Mouse (Mus musculus): ENCODE measurements around the gene Ncbp3. TPM values are rescaled to one million over a fixed set of nuclear protein-coding genes. Genes with fewer than 3 reads are reported as not detected.

The Ncbp3 gene
- 3.5 TPM for polyA plus RNA-seq (2012; fragmentation: generic; extraction: Trizol)

DNA sequence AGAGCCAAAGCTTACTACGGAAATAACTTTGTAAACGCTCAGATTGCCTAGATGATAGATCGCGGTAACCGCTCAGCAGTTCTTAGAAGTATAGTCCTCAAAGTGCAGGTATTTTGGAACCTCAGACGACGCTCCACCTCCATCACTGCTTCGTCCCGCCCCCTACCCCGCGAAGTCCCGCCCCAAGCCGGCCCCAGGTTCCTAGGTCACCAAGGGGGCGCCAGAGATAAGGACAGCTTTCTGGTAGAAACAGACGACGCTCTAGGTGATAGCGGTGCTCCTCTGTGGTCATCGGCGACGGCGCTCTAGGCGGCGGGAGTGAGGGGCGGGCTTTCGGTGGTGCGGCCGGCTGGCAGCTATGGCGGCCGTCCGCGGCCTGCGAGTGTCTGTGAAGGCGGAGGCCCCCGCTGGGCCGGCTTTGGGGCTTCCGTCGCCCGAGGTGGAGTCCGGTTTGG is at the start of gene Ncbp3:
Ncbp3 (plus strand) TSS at position 242 of the 455 bp plus-strand sequence.
- TF ChIP-seq POLR2AphosphoS2 (IDR thresholded peaks at IDR 0.05; ENCODE audit: insufficient read length, low read depth) (peak; percentile 77), E2F4 (IDR thresholded peaks at IDR 0.05; ENCODE audit: insufficient read depth) (peak; percentile 59), TCF12 (IDR thresholded peaks at IDR 0.05; ENCODE audit: insufficient read depth, poor library complexity, severe bottlenecking) (no peak), REST (IDR thresholded peaks at IDR 0.05; ENCODE audit: insufficient read depth, insufficient read length) (no peak), MYOG (IDR thresholded peaks at IDR 0.05; ENCODE audit: control insufficient read depth in 1 of 3, insufficient read depth in 1 of 3, insufficient read length in 2 of 3, low read depth in 2 of 3) (peak in 2 of 3 experiments; percentile 28 to 70), USF1 (IDR thresholded peaks at IDR 0.05; ENCODE audit: low read depth) (no peak), POLR2A (IDR thresholded peaks at IDR 0.05; ENCODE audit: insufficient read length, low read depth) (peak; percentile 83)
- H3K36me3 ChIP-seq (ENCODE audit: control insufficient read depth, insufficient read depth), result peaks cover 11% of the 10 kb centered on the region
- H3K4me2 ChIP-seq (ENCODE audit: low read depth), result peak within 1 kb of the TSS; percentile 93
- peak within 1 kb of the TSS; percentile 67 for H3ac ChIP-seq (ENCODE audit: control insufficient read depth, insufficient read length)
- H3K79me2 ChIP-seq (ENCODE audit: control insufficient read depth, insufficient read depth), result peaks cover 28% of the 10 kb centered on the region
- no peaks in the 10 kb centered on the region for H3K27me3 ChIP-seq (ENCODE audit: control insufficient read depth, insufficient read depth, insufficient read length)
- H3K4me3 ChIP-seq, result peak within 1 kb of the TSS; percentile 74

DNA sequence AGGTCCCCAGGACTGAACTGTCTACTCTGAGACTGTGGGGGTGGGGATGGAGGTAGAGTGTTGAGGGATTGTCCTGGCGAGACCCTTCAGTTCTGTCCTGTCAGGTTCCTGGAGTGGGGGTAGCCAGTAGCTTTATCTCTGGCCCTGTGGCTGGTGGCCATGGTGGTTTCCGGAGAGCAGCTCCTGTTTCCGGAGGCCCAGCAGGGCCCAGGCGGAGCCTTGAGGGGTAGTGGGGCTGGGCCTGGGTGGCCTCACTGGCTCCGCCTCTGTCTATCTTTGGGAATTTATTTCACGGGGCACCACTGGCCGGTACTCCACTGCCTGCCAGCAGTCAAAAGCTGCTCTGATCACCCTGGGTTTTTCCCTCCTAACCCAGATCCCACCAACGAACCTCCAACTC is 48.8 kb upstream of the Ncbp3 start, which contains the start of gene P2rx1:
P2rx1 (plus strand) TSS at position 333 of the 400 bp plus-strand sequence.
- Histone ChIP-seq H3K4me2 (ENCODE audit: low read depth) (no peak within 1 kb of the TSS), H3K79me2 (ENCODE audit: control insufficient read depth, insufficient read depth) (no peaks in the 10 kb centered on the region), H3K36me3 (ENCODE audit: control insufficient read depth, insufficient read depth) (no peaks in the 10 kb centered on the region), H3K4me3 (no peak within 1 kb of the TSS), H3ac (ENCODE audit: control insufficient read depth, insufficient read length) (no peak within 1 kb of the TSS), H3K27me3 (ENCODE audit: control insufficient read depth, insufficient read depth, insufficient read length) (no peaks in the 10 kb centered on the region)
- TF ChIP-seq POLR2A (IDR thresholded peaks at IDR 0.05; ENCODE audit: insufficient read length, low read depth) (no peak), MYOD1 (IDR thresholded peaks at IDR 0.05; ENCODE audit: control insufficient read depth in 1 of 3, insufficient read length in 2 of 3, low read depth in 2 of 3) (no peak), MYOG (IDR thresholded peaks at IDR 0.05; ENCODE audit: control insufficient read depth in 1 of 3, insufficient read depth in 1 of 3, insufficient read length in 2 of 3, low read depth in 2 of 3) (no peak), TCF12 (IDR thresholded peaks at IDR 0.05; ENCODE audit: insufficient read depth, poor library complexity, severe bottlenecking) (no peak), SRF (IDR thresholded peaks at IDR 0.05; ENCODE audit: control insufficient read depth, insufficient read length, low read depth) (no peak), CEBPB (IDR thresholded peaks at IDR 0.05; ENCODE audit: insufficient read depth, poor library complexity, severe bottlenecking) (no peak), REST (IDR thresholded peaks at IDR 0.05; ENCODE audit: insufficient read depth, insufficient read length) (no peak)

DNA sequence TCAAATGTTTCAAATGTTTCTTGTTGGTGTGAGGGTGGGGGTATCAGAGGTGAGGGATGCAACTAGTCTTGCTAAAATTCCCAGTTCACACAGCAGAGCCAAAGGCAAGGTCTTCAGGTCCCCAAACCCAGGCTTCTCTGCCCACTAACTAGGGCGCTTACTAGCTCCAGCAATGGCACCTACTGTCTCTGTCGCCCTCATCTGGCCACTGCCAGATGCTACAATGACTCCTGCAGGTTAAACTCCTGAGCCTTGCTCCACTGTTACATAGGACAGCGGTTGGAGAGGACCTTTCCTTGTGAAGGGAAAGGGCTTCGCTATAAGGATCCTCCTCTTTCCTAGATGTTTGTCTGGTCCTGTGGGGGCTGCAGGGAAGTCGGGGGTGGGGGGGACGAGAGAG is 46.6 kb upstream of the Ncbp3 start:
- no peaks in the 10 kb centered on the region for H3K79me2 ChIP-seq (ENCODE audit: control insufficient read depth, insufficient read depth)
- TF ChIP-seq USF1 (IDR thresholded peaks at IDR 0.05; ENCODE audit: low read depth), result no peak
- no peak for TF ChIP-seq TCF3 (IDR thresholded peaks at IDR 0.05; ENCODE audit: insufficient read length, low read depth)
- TF ChIP-seq SRF (IDR thresholded peaks at IDR 0.05; ENCODE audit: control insufficient read depth, insufficient read length, low read depth), result no peak
- TF ChIP-seq MYOD1 (IDR thresholded peaks at IDR 0.05; ENCODE audit: control insufficient read depth in 1 of 3, insufficient read length in 2 of 3, low read depth in 2 of 3), result no peak
- TF ChIP-seq POLR2AphosphoS2 (IDR thresholded peaks at IDR 0.05; ENCODE audit: insufficient read length, low read depth), result no peak
- TF ChIP-seq CEBPB (IDR thresholded peaks at IDR 0.05; ENCODE audit: insufficient read depth, poor library complexity, severe bottlenecking), result no peak
- TF ChIP-seq MYOG (IDR thresholded peaks at IDR 0.05; ENCODE audit: control insufficient read depth in 1 of 3, insufficient read depth in 1 of 3, insufficient read length in 2 of 3, low read depth in 2 of 3), result no peak
- TF ChIP-seq MAX (IDR thresholded peaks at IDR 0.05; ENCODE audit: low read depth), result no peak
- no peak for TF ChIP-seq TCF12 (IDR thresholded peaks at IDR 0.05; ENCODE audit: insufficient read depth, poor library complexity, severe bottlenecking)
- no peak for TF ChIP-seq POLR2A (IDR thresholded peaks at IDR 0.05; ENCODE audit: insufficient read length, low read depth)
- TF ChIP-seq REST (IDR thresholded peaks at IDR 0.05; ENCODE audit: insufficient read depth, insufficient read length), result no peak
- TF ChIP-seq E2F4 (IDR thresholded peaks at IDR 0.05; ENCODE audit: insufficient read depth), result no peak

DNA sequence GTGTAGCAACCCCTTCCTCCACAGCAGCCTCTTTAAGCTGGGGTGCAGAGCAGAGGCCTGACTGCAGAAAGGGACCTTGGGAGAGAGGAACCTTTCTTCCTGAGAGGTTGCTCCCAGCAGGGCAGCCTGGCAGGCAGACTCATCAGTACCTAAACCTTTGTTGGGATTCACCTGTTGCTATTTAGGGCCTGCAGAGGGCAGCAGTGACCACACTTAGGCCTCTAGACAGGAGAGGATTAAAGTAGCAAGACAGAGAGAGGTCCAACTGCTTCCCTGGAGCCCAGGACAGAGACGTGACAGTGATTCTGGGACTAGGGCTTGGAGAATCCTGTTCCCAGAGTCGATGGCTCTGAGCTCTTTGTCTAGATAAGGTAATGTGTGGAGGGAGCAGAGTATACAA is 41.2 kb upstream of the Ncbp3 start:
- Histone ChIP-seq H3K4me2 (ENCODE audit: low read depth) (no peak overlapping the region), H3K79me2 (ENCODE audit: control insufficient read depth, insufficient read depth) (no peaks in the 10 kb centered on the region), H3K27me3 (ENCODE audit: control insufficient read depth, insufficient read depth, insufficient read length) (no peaks in the 10 kb centered on the region), H3K4me3 (no peak overlapping the region), H3K36me3 (ENCODE audit: control insufficient read depth, insufficient read depth) (no peaks in the 10 kb centered on the region), H3ac (ENCODE audit: control insufficient read depth, insufficient read length) (no peak overlapping the region)
- TF ChIP-seq TCF12 (IDR thresholded peaks at IDR 0.05; ENCODE audit: insufficient read depth, poor library complexity, severe bottlenecking) (no peak), TCF3 (IDR thresholded peaks at IDR 0.05; ENCODE audit: insufficient read length, low read depth) (no peak), MYOD1 (IDR thresholded peaks at IDR 0.05; ENCODE audit: control insufficient read depth in 1 of 3, insufficient read length in 2 of 3, low read depth in 2 of 3) (no peak), USF1 (IDR thresholded peaks at IDR 0.05; ENCODE audit: low read depth) (no peak), MAX (IDR thresholded peaks at IDR 0.05; ENCODE audit: low read depth) (no peak), POLR2AphosphoS2 (IDR thresholded peaks at IDR 0.05; ENCODE audit: insufficient read length, low read depth) (no peak), CEBPB (IDR thresholded peaks at IDR 0.05; ENCODE audit: insufficient read depth, poor library complexity, severe bottlenecking) (no peak)

More for the DNA sequence above, 46.6 kb upstream of the Ncbp3 start:
- Histone ChIP-seq H3K36me3 (ENCODE audit: control insufficient read depth, insufficient read depth) (no peaks in the 10 kb centered on the region), H3K4me3 (no peak overlapping the region), H3ac (ENCODE audit: control insufficient read depth, insufficient read length) (no peak overlapping the region), H3K27me3 (ENCODE audit: control insufficient read depth, insufficient read depth, insufficient read length) (no peaks in the 10 kb centered on the region), H3K4me2 (ENCODE audit: low read depth) (no peak overlapping the region)

DNA sequence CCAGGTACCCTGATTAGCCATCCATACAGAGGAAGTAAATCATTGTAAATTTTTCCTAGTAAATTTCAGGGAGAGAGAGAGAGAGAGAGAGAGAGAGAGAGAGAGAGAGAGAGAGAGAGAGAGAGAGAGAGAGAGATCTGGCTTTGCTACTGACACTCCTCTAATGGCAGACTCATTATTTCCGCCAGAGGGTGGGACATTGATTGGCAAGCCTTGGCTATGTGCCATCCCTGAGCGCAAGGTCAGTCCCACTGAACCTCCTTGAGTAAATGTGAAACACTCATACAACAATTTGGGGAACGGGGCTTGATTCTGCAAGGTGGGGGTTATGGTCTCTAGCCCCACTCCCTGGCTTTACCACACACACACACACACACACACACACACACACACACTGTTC is 40.5 kb upstream of the Ncbp3 start:
- Histone ChIP-seq H3ac (ENCODE audit: control insufficient read depth, insufficient read length) (no peak overlapping the region), H3K27me3 (ENCODE audit: control insufficient read depth, insufficient read depth, insufficient read length) (no peaks in the 10 kb centered on the region), H3K79me2 (ENCODE audit: control insufficient read depth, insufficient read depth) (no peaks in the 10 kb centered on the region), H3K36me3 (ENCODE audit: control insufficient read depth, insufficient read depth) (no peaks in the 10 kb centered on the region), H3K4me3 (no peak overlapping the region), H3K4me2 (ENCODE audit: low read depth) (no peak overlapping the region)
- no peak for TF ChIP-seq MAX (IDR thresholded peaks at IDR 0.05; ENCODE audit: low read depth)
- no peak for TF ChIP-seq CEBPB (IDR thresholded peaks at IDR 0.05; ENCODE audit: insufficient read depth, poor library complexity, severe bottlenecking)
- no peak for TF ChIP-seq MYOG (IDR thresholded peaks at IDR 0.05; ENCODE audit: control insufficient read depth in 1 of 3, insufficient read depth in 1 of 3, insufficient read length in 2 of 3, low read depth in 2 of 3)
- no peak for TF ChIP-seq POLR2A (IDR thresholded peaks at IDR 0.05; ENCODE audit: insufficient read length, low read depth)
- TF ChIP-seq USF1 (IDR thresholded peaks at IDR 0.05; ENCODE audit: low read depth), result no peak
- no peak for TF ChIP-seq E2F4 (IDR thresholded peaks at IDR 0.05; ENCODE audit: insufficient read depth)
- no peak for TF ChIP-seq TCF3 (IDR thresholded peaks at IDR 0.05; ENCODE audit: insufficient read length, low read depth)
- TF ChIP-seq POLR2AphosphoS2 (IDR thresholded peaks at IDR 0.05; ENCODE audit: insufficient read length, low read depth), result no peak
- no peak for TF ChIP-seq MYOD1 (IDR thresholded peaks at IDR 0.05; ENCODE audit: control insufficient read depth in 1 of 3, insufficient read length in 2 of 3, low read depth in 2 of 3)
- TF ChIP-seq SRF (IDR thresholded peaks at IDR 0.05; ENCODE audit: control insufficient read depth, insufficient read length, low read depth), result no peak
- no peak for TF ChIP-seq REST (IDR thresholded peaks at IDR 0.05; ENCODE audit: insufficient read depth, insufficient read length)
- TF ChIP-seq TCF12 (IDR thresholded peaks at IDR 0.05; ENCODE audit: insufficient read depth, poor library complexity, severe bottlenecking), result no peak
